Mouse (Mus musculus) midbrain, embryonic 13.5 days (tissue): ENCODE measurements around the gene Slfn8. TPM values are rescaled to one million over a fixed set of nuclear protein-coding genes. Genes with fewer than 3 reads are reported as not detected.
"Not testable (repeated sequence)": the region's sequence is repeated elsewhere in the genome, so short reads cannot be mapped to it uniquely, and the experiment has no call there.

Experiments used
- ATAC-seq: fragments of 200-750 bp; cut with Nextera tagmentation; 2 replicates; pipeline ENCODE4 v1.8.0; 2017; ENCODE audit warnings: mild to moderate bottlenecking, moderate TSS enrichment, moderate library complexity
- H3K27ac ChIP-seq: fragments of 300-500 bp; sonication (generic); 2 replicates; pipeline ENCODE4 v1.5.1; 2015; ENCODE audit warnings: inconsistent platforms, mild to moderate bottlenecking, moderate library complexity
- H3K27me3 ChIP-seq: fragments of 300-500 bp; sonication (generic); 2 replicates; pipeline ENCODE4 v1.6.1; 2015; ENCODE audit warnings: mild to moderate bottlenecking, inconsistent platforms
- H3K36me3 ChIP-seq: fragments of 300-500 bp; sonication (generic); 2 replicates; pipeline ENCODE4 v1.6.1; 2015; ENCODE audit warnings: mild to moderate bottlenecking, inconsistent platforms
- H3K4me1 ChIP-seq: fragments of 300-500 bp; sonication (generic); replicated peaks from 2 replicates; pipeline ENCODE4 v1.6.1; 2015; ENCODE audit warnings: inconsistent platforms
- H3K4me2 ChIP-seq: fragments of 300-500 bp; sonication (generic); replicated peaks from 2 replicates; pipeline ENCODE4 v1.6.1; 2015; ENCODE audit warnings: moderate library complexity, mild to moderate bottlenecking, inconsistent platforms
- H3K4me3 ChIP-seq: fragments of 300-500 bp; sonication (generic); replicated peaks from 2 replicates; pipeline ENCODE4 v1.5.1; 2015; ENCODE audit warnings: mild to moderate bottlenecking, inconsistent platforms
- H3K9ac ChIP-seq: fragments of 300-500 bp; sonication (generic); replicated peaks from 2 replicates; pipeline ENCODE4 v1.6.1; 2015; ENCODE audit warnings: mild to moderate bottlenecking, inconsistent platforms
- H3K9me3 ChIP-seq: fragments of 300-500 bp; sonication (generic); 2 replicates; pipeline ENCODE4 v1.6.1; 2016; ENCODE audit warnings: mild to moderate bottlenecking, inconsistent platforms
- WGBS: fragments of 180-500 bp; shearing (Covaris S2); methylation state at CpG from one replicate; pipeline ENCODE4 v1.1.7; 2015; 5-methylcytosine and 5-hydroxymethylcytosine counted together
- polyA plus RNA-seq: library from polyadenylated mRNA; unstranded; fragments of >200 nt; fragmentation: Nextera tagmentation; extraction: Ambion mirVana; gene quantifications from 2 replicates; pipeline ENCODE4 v1.2.1, GENCODE M21; 2015

The Slfn8 gene
- polyA plus RNA-seq, 1 experiment from 2014 or later, result 0.31 TPM

DNA sequence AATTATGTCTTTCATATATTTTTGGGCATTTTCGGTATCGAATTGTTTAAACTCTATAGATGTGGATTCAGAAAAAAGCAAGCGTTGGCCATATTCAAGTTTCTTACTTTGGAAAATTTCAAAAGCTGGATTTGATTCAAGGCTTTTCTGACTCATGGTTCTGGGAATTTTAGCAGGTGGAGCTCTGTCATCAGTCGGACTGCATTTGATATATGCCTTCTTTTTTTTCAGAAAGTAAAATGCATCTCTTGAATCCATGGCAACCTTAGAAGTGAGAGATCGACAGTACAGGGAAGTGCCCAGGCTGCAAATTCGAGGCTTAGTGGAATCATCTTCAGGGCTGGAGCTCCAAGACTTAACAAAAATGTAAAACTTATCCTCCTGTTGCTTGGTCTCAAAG is 33.0 kb downstream of the Slfn8 start:
- 84% methylated on average over 6 of the region's 6 CpGs for WGBS

GRCm38 (mm10) chr11:82983193-82983592 is 37.4 kb downstream of the Slfn8 start:
- H3K36me3 ChIP-seq, result peaks cover 4% of the 10 kb centered on the region; the same call in 1 of the 2 replicates

More for the DNA sequence above, 33.0 kb downstream of the Slfn8 start:
- Histone ChIP-seq H3K4me1 (peaks cover 17% of the 10 kb centered on the region), H3K27me3 (peaks cover 22% of the 10 kb centered on the region; the same call in 1 of the 2 replicates), H3K36me3 (peaks cover 4% of the 10 kb centered on the region; the same call in 1 of the 2 replicates), H3K27ac (no peak overlapping the region), H3K4me2 (no peak overlapping the region), H3K9me3 (no peaks in the 10 kb centered on the region), H3K9ac (no peak overlapping the region), H3K4me3 (no peak overlapping the region)
- no peak for ATAC-seq

DNA sequence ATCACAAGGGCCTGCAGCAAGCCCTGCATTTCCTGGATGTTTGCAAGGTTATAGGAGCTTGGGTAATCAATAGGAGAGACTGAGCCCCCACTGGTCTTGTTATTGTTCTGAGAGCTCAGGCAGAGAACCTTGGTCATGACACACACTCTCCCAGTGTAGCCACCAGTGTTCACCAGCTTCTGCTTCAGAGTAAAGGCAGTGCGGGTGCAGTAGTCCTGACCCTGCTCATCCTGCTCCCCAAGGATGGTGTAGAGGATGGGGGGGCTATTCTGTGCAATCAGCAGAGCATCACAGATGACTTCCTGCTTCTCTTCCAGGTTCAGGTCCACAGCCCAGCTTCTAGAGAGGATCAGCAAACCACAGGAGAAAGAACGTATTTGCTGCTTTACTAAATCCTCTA is 38.2 kb downstream of the Slfn8 start:
- not testable (repeated sequence) for ATAC-seq, H3K4me3 ChIP-seq, H3K27ac ChIP-seq, H3K4me1 ChIP-seq, H3K36me3 ChIP-seq, H3K4me2 ChIP-seq, H3K27me3 ChIP-seq, H3K9me3 ChIP-seq, H3K9ac ChIP-seq
- 90% methylated on average over 2 of the region's 2 CpGs for WGBS

More at GRCm38 (mm10) chr11:82983193-82983592, 37.4 kb downstream of the Slfn8 start:
- H3K27me3 ChIP-seq, result no peaks in the 10 kb centered on the region
- H3K4me1 ChIP-seq, result no peaks in the 10 kb centered on the region
- no peak overlapping the region for H3K27ac ChIP-seq
- no peak overlapping the region for H3K4me3 ChIP-seq
- no peak for ATAC-seq
- no peaks in the 10 kb centered on the region for H3K9me3 ChIP-seq
- no peak overlapping the region for H3K4me2 ChIP-seq
- 83% methylated on average over 17 of the region's 17 CpGs for WGBS
- H3K9ac ChIP-seq, result no peak overlapping the region

DNA sequence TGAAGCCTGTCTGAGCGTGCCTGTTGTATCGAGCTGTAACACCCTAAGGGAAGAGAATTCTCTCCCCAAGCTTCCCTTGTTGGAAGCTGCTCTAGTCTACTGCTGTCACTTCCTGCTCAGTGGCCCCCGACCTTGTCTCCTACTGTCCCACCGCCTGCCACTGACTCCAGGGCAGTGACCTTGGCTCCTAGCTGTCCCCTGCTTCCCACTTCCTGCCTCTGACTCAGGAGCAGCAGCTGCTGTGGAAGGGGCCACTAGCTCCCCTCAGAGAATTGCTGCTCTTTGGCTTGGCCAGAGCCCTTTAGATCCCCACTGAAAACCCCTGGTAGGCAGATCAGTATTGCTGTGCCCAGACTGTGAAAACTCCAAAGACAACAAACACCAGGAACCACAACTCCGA is 46.7 kb downstream of the Slfn8 start:
- H3K36me3 ChIP-seq, result no peaks in the 10 kb centered on the region
- no peak overlapping the region for H3K4me2 ChIP-seq
- peaks cover under 1% of the 10 kb centered on the region; the same call in 1 of the 2 replicates for H3K27me3 ChIP-seq
- 71% methylated on average over 5 of the region's 5 CpGs for WGBS
- H3K9me3 ChIP-seq, result no peaks in the 10 kb centered on the region
- no peak for ATAC-seq
- no peak overlapping the region for H3K4me3 ChIP-seq
- no peak overlapping the region for H3K9ac ChIP-seq
- peaks cover 12% of the 10 kb centered on the region for H3K4me1 ChIP-seq
- no peak overlapping the region for H3K27ac ChIP-seq

GRCm38 (mm10) chr11:82971590-82971974 is 49.0 kb downstream of the Slfn8 start:
- 63% methylated on average over 8 of the region's 11 CpGs for WGBS
- H3K4me3 ChIP-seq, result 0 out of 2 replicates have a peak overlapping the region, but pooled peaks have one; percentile 31
- H3K27ac ChIP-seq, result 0 out of 2 replicates have a peak overlapping the region, but pooled peaks have one; percentile 36

DNA sequence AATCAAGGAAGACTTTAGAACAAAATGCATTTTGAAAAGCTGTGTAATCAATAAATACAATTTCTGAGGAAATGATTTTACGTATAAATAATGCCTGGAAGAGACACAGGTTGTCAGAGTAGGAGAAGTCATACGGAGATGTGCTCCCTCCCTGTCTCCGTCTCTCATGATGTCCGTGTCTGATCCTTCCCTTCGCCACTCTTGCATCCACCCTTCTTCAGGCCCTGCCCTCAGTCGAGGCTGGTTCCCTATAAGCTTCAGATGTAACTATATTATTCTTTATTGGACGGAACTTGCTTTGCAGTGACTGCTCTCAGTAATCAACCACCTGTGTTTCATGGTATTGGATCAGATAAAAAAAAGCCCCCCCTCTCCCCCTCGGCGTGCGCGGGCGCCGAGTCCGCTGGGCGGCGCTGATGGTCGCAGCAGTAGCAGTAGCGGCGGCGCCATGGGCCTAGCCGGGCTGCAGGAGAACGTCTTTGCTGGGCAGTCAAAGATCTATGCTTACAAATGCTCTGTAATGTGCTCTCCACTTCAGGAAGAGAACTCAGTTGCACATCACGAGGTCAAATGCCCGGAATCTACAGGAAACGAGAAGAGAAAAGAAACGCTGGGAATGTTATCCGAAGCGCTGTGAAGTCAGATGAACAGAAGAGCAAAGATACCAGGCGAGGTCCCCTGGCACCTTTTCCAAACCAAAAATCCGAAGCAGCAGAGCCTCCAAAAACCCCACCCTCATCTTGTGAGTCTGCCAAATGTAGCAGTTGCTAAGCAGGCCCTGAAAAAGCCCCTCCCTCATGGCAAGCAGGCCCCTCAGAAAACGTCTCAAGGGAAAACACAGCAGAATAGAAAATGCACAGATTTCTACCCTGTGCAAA is 49.7 kb downstream of the Slfn8 start:
- no peaks in the 10 kb centered on the region for H3K9me3 ChIP-seq
- peak; percentile 69 for ATAC-seq
- peaks cover 12% of the 10 kb centered on the region for H3K4me1 ChIP-seq
- peak overlapping the region; percentile 55 for H3K4me2 ChIP-seq
- H3K9ac ChIP-seq, result peak overlapping the region; percentile 42; the same call in 1 of the 2 replicates
- peak overlapping the region; percentile 31 for H3K4me3 ChIP-seq
- no peaks in the 10 kb centered on the region for H3K36me3 ChIP-seq
- peaks cover 6% of the 10 kb centered on the region; the same call in 1 of the 2 replicates for H3K27me3 ChIP-seq
- 8% methylated on average over 31 of the region's 31 CpGs for WGBS
- peak overlapping the region; percentile 36; the same call in 1 of the 2 replicates for H3K27ac ChIP-seq

More at GRCm38 (mm10) chr11:82971590-82971974, 49.0 kb downstream of the Slfn8 start:
- Histone ChIP-seq H3K36me3 (no peaks in the 10 kb centered on the region), H3K4me2 (peak overlapping the region; percentile 55), H3K27me3 (peaks cover 6% of the 10 kb centered on the region; the same call in 1 of the 2 replicates), H3K9ac (0 out of 2 replicates have a peak overlapping the region, but pooled peaks have one; percentile 42), H3K9me3 (no peaks in the 10 kb centered on the region), H3K4me1 (peaks cover 12% of the 10 kb centered on the region)
- no peak for ATAC-seq

GRCm38 (mm10) chr11:82962215-82962614 is 58.4 kb downstream of the Slfn8 start:
- WGBS, result 85% methylated on average over 8 of the region's 8 CpGs
- Histone ChIP-seq H3K4me2 (no peak overlapping the region), H3K36me3 (no peaks in the 10 kb centered on the region), H3K9ac (no peak overlapping the region), H3K27ac (no peak overlapping the region), H3K4me3 (no peak overlapping the region), H3K27me3 (no peaks in the 10 kb centered on the region), H3K9me3 (no peaks in the 10 kb centered on the region), H3K4me1 (no peaks in the 10 kb centered on the region)
- no peak for ATAC-seq

GRCm38 (mm10) chr11:82961743-82962142 is 58.9 kb downstream of the Slfn8 start:
- Histone ChIP-seq H3K27me3 (no peaks in the 10 kb centered on the region), H3K4me1 (no peaks in the 10 kb centered on the region), H3K36me3 (no peaks in the 10 kb centered on the region), H3K4me2 (no peak overlapping the region), H3K9ac (no peak overlapping the region), H3K27ac (no peak overlapping the region), H3K4me3 (no peak overlapping the region), H3K9me3 (no peaks in the 10 kb centered on the region)
- 83% methylated on average over 2 of the region's 2 CpGs for WGBS
- ATAC-seq, result no peak

- 17% methylated on average over 4 of the region's 4 CpGs for WGBS
- Histone ChIP-seq H3K27me3 (0 out of 2 replicates have a peak, but pooled peaks cover under 1% of the 10 kb centered on the region), H3K4me3 (no peak overlapping the region), H3K36me3 (no peaks in the 10 kb centered on the region), H3K27ac (no peak overlapping the region), H3K4me2 (no peak overlapping the region), H3K9ac (no peak overlapping the region), H3K9me3 (no peaks in the 10 kb centered on the region), H3K4me1 (no peaks in the 10 kb centered on the region)
- ATAC-seq, result no peak
Measured at GRCm38 (mm10) chr11:82959613-82960012, 61.0 kb downstream of the Slfn8 start.

GRCm38 (mm10) chr11:82956925-82957324 is 63.7 kb downstream of the Slfn8 start:
- Histone ChIP-seq H3K36me3 (no peaks in the 10 kb centered on the region), H3K27ac (no peak overlapping the region), H3K9ac (no peak overlapping the region), H3K9me3 (no peaks in the 10 kb centered on the region), H3K4me2 (no peak overlapping the region), H3K4me3 (no peak overlapping the region), H3K4me1 (peaks cover 2% of the 10 kb centered on the region; the same call in 1 of the 2 replicates), H3K27me3 (peaks cover 26% of the 10 kb centered on the region)
- WGBS, result 78% methylated on average over 10 of the region's 10 CpGs
- no peak for ATAC-seq

- no peak overlapping the region for H3K27ac ChIP-seq
- H3K4me1 ChIP-seq, result peaks cover 6% of the 10 kb centered on the region; the same call in 1 of the 2 replicates
- H3K36me3 ChIP-seq, result no peaks in the 10 kb centered on the region
- H3K9me3 ChIP-seq, result no peaks in the 10 kb centered on the region
- no peak for ATAC-seq
- H3K9ac ChIP-seq, result no peak overlapping the region
- WGBS, result 84% methylated on average over 6 of the region's 6 CpGs
- no peak overlapping the region for H3K4me3 ChIP-seq
- no peak overlapping the region for H3K4me2 ChIP-seq
- H3K27me3 ChIP-seq, result peaks cover 48% of the 10 kb centered on the region
Measured at GRCm38 (mm10) chr11:82954631-82955030, 66.0 kb downstream of the Slfn8 start.
